Mouse (Mus musculus) cerebellum, adult 2 months (tissue): ENCODE data around the gene Lingo1. TPM values are rescaled to one million over a fixed set of nuclear protein-coding genes. Genes with fewer than 3 reads are reported as not detected.

ENCODE experiments used
- DNase-seq, 2 experiments: peaks; one replicate each; pipeline ENCODE4 v3.0.0; 2021
- H3K27ac ChIP-seq: fragments of 200-500 bp; 2 replicates; pipeline ENCODE4 v1.5.1; 2012; ENCODE audit warnings: low read length, control low read depth, inconsistent platforms; ENCODE audit not compliant: insufficient read depth
- H3K27me3 ChIP-seq: fragments of 200-500 bp; 2 replicates; pipeline ENCODE4 v1.6.1; 2012; ENCODE audit warnings: inconsistent platforms, mild to moderate bottlenecking, low read length, moderate library complexity; ENCODE audit not compliant: control insufficient read depth, insufficient read depth
- H3K4me1 ChIP-seq: fragments of 200-500 bp; 2 replicates; pipeline ENCODE4 v1.6.1; 2011; ENCODE audit warnings: low read length; ENCODE audit not compliant: control insufficient read depth, insufficient read depth
- H3K4me3 ChIP-seq: fragments of 200-500 bp; replicated peaks from 2 replicates; pipeline ENCODE3; 2011; ENCODE audit warnings: mild to moderate bottlenecking, low read depth, low read length, control low read depth; ENCODE audit not compliant: insufficient read depth
- CTCF ChIP-seq: fragments of 200-500 bp; IDR thresholded peaks from 2 replicates; pipeline ENCODE4 v1.5.1; 2011; ENCODE audit warnings: low read depth, mild to moderate bottlenecking, control low read depth, low read length, moderate library complexity, borderline replicate concordance; ENCODE audit not compliant: insufficient read depth
- POLR2A ChIP-seq: fragments of 200-500 bp; IDR thresholded peaks from 2 replicates; pipeline ENCODE4 v1.6.1; 2011; ENCODE audit warnings: low read length, control low read depth, borderline replicate concordance; ENCODE audit not compliant: insufficient read depth
- WGBS: fragments of 180-500 bp; shearing (Covaris S2); methylation state at CpG from one replicate; pipeline ENCODE4 v1.1.7; 2018; 5-methylcytosine and 5-hydroxymethylcytosine counted together
- polyA plus RNA-seq: library from polyadenylated mRNA; depleted of rRNA; stranded (reverse); fragments of >200 nt; gene quantifications from 2 replicates; pipeline ENCODE4 v1.2.3, GENCODE M21; 2012; rRNA removed

The Lingo1 gene
- polyA plus RNA-seq, 1 experiment: 88.3 TPM

DNA sequence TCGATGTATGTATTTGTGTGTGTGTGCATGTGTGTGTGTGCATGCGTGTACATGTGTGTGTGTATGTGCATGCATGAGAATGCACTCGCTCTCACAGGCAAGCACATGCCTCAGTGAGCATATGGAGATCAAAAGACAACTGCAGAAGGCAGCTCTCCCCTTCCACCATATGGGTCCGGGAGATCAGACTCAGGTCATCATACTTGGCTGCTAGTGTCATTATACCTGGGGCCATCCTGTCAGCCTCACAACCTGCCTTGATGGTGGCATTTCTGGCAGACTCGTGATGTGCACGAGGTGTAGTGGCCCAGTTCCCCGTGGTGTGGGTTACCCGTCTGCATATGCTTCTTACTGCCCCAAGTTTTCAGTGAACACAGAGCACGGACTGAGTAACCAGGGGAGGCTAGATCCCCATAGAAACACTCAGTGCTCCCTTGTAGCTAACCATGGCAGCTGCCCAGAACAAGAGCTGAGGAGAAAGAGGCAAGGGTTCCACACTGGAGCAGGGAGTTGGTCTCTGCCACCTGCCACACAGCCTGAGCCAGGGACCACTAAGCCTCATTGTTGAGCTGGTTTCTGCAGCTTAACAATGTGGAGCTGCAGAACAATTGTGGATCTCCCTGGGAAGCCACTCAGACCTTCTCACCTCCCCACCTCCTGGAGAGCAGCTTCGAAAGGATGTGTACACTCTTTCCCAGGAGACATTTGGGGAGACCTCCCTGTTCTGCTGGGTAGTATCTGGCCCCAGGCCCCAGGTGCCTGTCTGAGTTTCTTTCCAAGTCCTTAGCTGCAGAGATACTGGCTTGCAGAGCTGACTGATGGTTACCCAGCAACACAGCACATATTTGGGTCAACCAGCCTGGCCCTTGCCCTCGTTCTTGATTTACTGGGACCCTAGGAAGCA is 212.9 kb downstream of the Lingo1 start:
- H3K4me3 ChIP-seq: no peak overlapping the region
- no peaks in the 10 kb centered on the region for H3K27me3 ChIP-seq
- peak; percentile 37 to 51 for DNase-seq
- H3K27ac ChIP-seq: no peak overlapping the region
- TF ChIP-seq CTCF (no peak), POLR2A (no peak)
- 33% methylated on average over 11 of the region's 11 CpGs for WGBS
- peaks cover 14% of the 10 kb centered on the region for H3K4me1 ChIP-seq

DNA sequence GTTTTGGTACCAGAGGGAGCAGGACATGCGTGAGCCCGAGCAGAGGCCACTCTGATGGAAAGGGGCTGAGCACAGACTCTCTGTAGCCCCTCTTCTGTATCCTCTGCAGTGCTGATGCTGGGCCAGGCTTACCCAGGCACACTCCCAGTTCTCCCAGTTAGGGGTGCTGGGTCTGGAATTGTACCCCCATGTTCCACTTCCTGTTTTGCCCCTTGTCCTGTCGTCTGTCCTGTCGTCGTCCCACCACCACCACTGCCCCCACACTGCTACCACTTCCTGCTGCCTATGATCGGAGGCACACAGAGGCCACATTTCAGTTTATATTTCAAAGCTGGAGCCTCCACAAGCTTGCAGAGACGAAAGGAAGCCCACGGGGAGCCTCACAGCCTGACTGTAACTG is 213.6 kb downstream of the Lingo1 start:
- no peak overlapping the region for H3K27ac ChIP-seq
- no peak overlapping the region for H3K4me3 ChIP-seq
- 66% methylated on average over 8 of the region's 8 CpGs for WGBS
- no peaks in the 10 kb centered on the region for H3K27me3 ChIP-seq
- H3K4me1 ChIP-seq: peaks cover 14% of the 10 kb centered on the region
- TF ChIP-seq POLR2A (no peak), CTCF (no peak)
- DNase-seq: no peak

GRCm38 (mm10) chr9:56581700-56582099 is 214.6 kb downstream of the Lingo1 start:
- 66% methylated on average over 3 of the region's 3 CpGs for WGBS
- no peak for DNase-seq
- TF ChIP-seq CTCF: no peak
- TF ChIP-seq POLR2A: no peak
- no peak overlapping the region for H3K27ac ChIP-seq
- H3K4me3 ChIP-seq: no peak overlapping the region
- peaks cover 14% of the 10 kb centered on the region for H3K4me1 ChIP-seq
- no peaks in the 10 kb centered on the region for H3K27me3 ChIP-seq

- H3K27ac ChIP-seq: no peak overlapping the region
- 83% methylated on average over 8 of the region's 8 CpGs for WGBS
Measured at GRCm38 (mm10) chr9:56581016-56581415, 215.3 kb downstream of the Lingo1 start.

DNA sequence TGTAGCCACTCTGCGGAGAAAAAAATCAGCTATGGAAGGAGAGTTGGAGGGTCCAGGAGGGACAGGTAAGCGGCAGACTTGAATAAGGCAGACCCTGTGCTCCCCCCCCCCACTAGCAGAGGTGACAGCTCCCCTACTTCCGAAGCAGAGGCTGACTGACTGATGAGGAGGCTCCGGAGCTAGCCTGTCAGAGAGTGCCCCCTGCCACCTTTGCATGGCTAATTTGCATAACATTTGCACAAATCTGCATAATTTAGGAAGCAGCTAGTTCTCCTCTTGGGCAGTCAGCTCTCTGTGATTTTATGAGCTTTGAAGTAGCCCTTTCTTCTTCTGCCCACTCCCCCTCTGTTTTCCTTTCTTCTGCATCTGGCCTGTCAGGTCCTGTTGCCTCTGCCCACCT is 216.2 kb downstream of the Lingo1 start:
- Histone ChIP-seq H3K4me1 (peaks cover 14% of the 10 kb centered on the region), H3K27me3 (no peaks in the 10 kb centered on the region), H3K4me3 (no peak overlapping the region), H3K27ac (no peak overlapping the region)
- TF ChIP-seq CTCF (no peak), POLR2A (no peak)
- no peak for DNase-seq
- WGBS: 55% methylated on average over 4 of the region's 4 CpGs

More at GRCm38 (mm10) chr9:56581016-56581415, 215.3 kb downstream of the Lingo1 start:
- no peak for DNase-seq
- Histone ChIP-seq H3K4me1 (peaks cover 14% of the 10 kb centered on the region), H3K27me3 (no peaks in the 10 kb centered on the region), H3K4me3 (no peak overlapping the region)
- TF ChIP-seq CTCF (no peak), POLR2A (no peak)

- no peaks in the 10 kb centered on the region for H3K27me3 ChIP-seq
- 46% methylated on average over 11 of the region's 11 CpGs for WGBS
- TF ChIP-seq POLR2A (no peak), CTCF (no peak)
- peaks cover 2% of the 10 kb centered on the region; the same call in 1 of the 2 replicates for H3K4me1 ChIP-seq
- no peak overlapping the region for H3K27ac ChIP-seq
- H3K4me3 ChIP-seq: no peak overlapping the region
- DNase-seq: no peak
Measured at GRCm38 (mm10) chr9:56577405-56577804, 218.9 kb downstream of the Lingo1 start.

DNA sequence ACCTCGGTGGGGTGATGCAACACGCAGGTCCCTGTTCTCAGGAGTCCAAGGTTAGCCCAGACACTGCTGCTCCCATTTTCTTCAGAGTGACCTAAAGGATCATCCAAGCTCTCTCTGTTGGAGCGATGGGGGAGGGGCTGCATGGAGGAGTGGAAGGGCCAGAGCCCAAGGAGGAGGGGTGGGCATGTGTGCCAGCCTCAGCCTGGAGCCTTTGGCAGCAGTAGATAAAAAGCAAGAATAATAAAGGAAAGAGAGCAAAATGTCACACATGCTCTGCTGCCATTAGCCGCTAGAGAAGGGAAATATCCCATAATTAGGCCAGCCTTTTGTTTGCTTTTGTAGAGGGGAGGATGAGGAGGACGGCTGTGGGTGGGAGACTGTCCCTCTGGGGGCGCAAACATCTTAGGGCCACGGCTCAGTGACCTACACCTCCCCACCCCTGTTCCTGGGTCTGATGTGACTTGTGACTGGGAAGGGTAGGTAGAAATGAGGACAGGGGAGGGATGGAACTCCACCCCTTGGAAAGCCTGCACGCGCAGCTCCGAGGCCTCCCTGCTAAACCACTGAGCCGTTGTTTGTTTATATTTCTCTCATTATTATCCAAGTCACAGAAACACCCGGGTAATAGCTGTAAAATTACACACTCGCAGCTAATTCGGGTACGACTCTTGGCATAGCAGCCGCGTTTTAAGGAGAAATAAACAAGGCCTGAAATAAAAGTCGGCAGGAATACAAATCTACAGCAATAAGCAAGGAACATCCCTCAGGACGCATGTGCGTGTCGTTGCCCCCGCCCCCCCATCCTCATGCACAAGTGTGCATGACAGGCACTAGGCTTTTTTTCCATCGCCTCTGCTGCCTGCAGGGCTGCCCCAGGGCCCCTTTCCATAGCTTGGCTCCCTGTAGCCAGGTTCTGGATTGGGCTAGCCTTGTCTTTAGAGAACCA is 223.5 kb downstream of the Lingo1 start:
- peak in 1 of 2 experiments; percentile 18 for DNase-seq
- no peak for TF ChIP-seq CTCF
- no peak for TF ChIP-seq POLR2A
- Histone ChIP-seq H3K4me1 (peaks cover 2% of the 10 kb centered on the region; the same call in 1 of the 2 replicates), H3K4me3 (no peak overlapping the region), H3K27ac (no peak overlapping the region), H3K27me3 (no peaks in the 10 kb centered on the region)
- WGBS: 37% methylated on average over 23 of the region's 23 CpGs

Other genes starting within 250 kb of the Lingo1 start
- 0.21 and 0.33 TPM in 2 replicates for gene Odf3l1, start 68.2 kb upstream of the Lingo1 start, polyA plus RNA-seq
- gene Cspg4, start 68.6 kb upstream of the Lingo1 start, polyA plus RNA-seq: 7.4 and 8.9 TPM in 2 replicates
- 8.4 and 10.3 TPM in 2 replicates for gene Snx33, start 131.9 kb upstream of the Lingo1 start, polyA plus RNA-seq
- gene Imp3, start 141.0 kb upstream of the Lingo1 start, polyA plus RNA-seq: 89.3 and 93.8 TPM in 2 replicates
- 16.3 and 17.6 TPM in 2 replicates for gene Snupn, start 154.4 kb upstream of the Lingo1 start, polyA plus RNA-seq
- 19.2 and 20.5 TPM in 2 replicates for gene Ptpn9, start 198.5 kb upstream of the Lingo1 start, polyA plus RNA-seq